Mouse (Mus musculus) adrenal gland, postnatal 14 days (tissue): ENCODE measurements around the gene Nr1h4. TPM values are rescaled to one million over a fixed set of nuclear protein-coding genes. Genes with fewer than 3 reads are reported as not detected.

Experiments
- DNase-seq: peaks from one replicate; pipeline ENCODE4 v3.0.0; 2021; ENCODE audit warnings: mixed read lengths
- total RNA-seq: library from RNA; stranded (reverse); gene quantifications from 2 replicates; pipeline ENCODE4 v1.2.3, GENCODE M21; 2021

Gene Nr1h4
- total RNA-seq, 1 experiment from 2014 or later = 21.5 TPM

DNA sequence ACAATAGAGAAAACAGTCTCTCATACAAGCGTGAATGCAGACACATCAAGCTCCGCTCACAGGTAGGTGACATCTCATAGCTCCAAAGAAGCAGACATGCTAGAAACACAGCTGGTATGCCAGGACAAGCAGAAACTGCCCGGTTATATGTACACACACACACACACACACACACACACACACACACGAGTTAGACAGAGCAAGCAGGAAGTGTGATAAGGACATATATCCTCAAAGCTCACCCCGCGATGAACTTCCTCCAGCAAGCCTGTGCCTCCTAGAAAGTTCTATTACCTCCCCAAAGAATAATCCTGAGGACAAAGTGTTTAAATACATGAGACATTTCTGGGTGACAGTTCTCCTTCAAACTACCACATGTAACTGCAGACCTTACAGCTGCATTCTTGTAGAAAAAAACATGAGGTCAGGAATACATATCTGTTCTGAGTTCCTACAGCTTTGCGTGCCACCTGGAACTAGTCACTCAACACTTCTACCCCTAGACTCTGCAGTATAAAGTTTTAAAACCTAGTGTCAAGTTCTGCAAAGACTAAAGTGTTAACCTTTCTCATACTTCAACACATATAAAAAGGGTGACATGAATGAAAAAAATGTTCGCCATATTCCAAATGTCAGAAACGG lies 11.5 kb downstream of the Nr1h4 start:
- DNase-seq = no peak

GRCm38 (mm10) chr10:89520381-89520780 lies 13.0 kb downstream of the Nr1h4 start:
- no peak for DNase-seq

DNA sequence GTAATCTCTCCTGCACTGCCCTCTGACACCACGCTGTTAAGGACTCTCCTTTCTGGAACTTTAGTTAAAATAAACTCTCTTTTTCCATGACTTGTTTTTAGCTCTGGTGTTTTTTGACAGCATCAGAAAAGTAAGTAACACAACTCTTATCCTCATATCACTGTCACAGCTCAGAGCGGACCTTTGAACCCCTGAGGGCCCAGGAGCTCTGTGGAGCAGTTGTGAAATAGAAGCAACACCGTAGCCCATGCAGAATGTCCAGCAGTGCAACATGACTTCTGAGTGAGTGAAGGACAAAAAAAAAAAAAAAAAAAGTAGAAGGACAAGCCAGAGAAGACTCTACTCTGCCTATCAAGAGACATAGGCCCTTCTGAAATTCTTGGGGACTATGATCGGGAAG lies 14.2 kb downstream of the Nr1h4 start:
- no peak for DNase-seq

- DNase-seq = no peak
These were observed 15.0 kb downstream of the Nr1h4 start for GRCm38 (mm10) chr10:89518365-89518764.

DNA sequence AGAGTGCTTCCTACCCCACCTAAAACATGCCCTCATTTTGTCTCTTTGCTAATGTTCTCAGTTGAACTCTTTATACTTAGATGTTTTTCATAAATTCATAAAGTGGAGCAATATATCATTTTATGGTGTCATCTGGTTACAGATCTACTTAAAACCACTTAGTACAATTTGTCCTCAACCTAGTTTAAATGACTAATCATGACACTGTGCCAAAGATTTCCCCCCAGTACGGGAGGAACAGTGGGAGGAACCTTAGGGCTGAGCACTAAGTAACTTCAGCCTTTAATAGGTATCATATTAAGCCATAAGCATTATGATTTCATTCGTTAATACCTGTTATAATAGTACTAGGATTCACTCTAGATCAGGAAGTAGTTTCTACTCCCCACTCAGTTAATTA lies 17.6 kb downstream of the Nr1h4 start:
- DNase-seq = no peak

GRCm38 (mm10) chr10:89512562-89512961 lies 20.8 kb downstream of the Nr1h4 start:
- no peak for DNase-seq

- no peak for DNase-seq
These were observed 22.8 kb downstream of the Nr1h4 start for GRCm38 (mm10) chr10:89510547-89510946.

DNA sequence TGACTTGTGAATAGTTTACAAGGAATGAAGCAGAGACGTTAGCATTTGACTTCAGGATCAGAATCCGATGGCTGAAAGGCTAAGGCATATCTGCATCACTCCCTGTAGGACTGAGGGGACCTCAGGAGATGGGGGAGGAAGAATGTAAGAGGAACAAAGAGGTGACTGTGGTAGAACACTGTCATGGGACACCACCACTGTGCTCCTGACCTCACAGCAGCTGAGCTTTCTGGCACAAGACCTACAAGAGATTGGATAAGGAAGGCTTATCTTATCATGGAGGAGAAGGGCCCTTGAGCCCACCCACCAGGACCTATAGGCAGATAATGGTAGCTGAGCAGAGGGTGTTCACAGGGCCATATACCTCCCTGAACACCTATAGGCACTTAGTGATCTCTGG lies 24.8 kb downstream of the Nr1h4 start:
- DNase-seq = no peak

GRCm38 (mm10) chr10:89506479-89506878 lies 26.9 kb downstream of the Nr1h4 start:
- DNase-seq = no peak

- DNase-seq = no peak
These were observed 27.8 kb downstream of the Nr1h4 start for GRCm38 (mm10) chr10:89505592-89505955.

DNA sequence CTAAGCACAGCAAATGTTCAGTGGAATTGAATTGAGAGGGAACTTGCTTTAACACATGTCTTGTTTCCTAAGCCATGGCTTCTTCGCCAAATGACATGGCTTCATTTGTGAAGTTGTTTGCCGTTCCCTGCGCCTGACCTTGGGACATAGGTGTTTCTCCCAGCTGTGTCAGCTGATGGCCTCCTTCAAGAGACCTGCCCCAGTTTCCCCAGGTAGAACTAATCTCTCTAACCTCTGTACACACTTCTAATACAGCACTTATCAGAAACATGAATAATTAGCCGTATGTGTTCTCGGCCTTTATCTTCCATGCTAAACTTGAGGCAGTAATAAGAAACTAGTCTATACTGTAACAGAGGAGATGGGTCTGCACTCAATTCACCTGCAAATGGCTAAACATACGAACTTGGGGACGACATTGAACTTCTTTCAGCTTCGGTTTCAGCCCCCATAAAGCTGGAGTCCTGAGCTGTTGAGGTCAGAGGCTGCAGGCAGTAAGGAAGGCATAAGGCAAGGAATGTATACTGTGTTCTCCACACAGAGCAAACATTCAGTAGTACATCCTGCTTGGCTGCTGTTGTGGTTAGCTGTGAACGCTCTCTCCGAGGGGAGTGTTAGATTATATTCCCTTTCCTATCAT lies 28.3 kb downstream of the Nr1h4 start:
- no peak for DNase-seq

DNA sequence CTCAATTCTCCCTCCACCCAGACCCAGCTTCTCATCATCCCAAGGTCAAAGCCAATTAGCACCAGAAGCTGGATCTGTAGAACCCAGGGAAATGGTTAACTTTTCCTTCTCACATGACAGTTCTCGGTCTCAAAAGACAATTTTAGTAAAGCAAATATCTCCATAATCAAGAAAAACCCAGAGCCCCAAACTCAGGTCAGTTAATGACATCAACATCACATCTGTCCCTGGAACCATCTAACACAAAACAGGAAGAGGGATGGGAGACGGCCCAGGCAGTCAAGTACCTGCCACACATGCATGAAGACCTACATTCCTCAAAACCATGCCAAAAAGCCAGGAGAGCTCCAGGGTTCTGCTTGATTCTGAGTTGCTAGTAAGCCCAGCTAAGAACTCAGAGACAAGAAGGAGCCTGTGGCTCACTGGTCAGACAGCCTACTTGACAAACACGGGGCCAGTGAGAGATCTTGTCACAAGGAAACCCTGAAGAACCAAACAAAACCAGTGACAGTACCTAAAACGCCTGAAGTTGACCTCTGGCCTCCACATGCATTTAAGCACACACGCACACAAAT lies 30.3 kb downstream of the Nr1h4 start:
- no peak for DNase-seq

DNA sequence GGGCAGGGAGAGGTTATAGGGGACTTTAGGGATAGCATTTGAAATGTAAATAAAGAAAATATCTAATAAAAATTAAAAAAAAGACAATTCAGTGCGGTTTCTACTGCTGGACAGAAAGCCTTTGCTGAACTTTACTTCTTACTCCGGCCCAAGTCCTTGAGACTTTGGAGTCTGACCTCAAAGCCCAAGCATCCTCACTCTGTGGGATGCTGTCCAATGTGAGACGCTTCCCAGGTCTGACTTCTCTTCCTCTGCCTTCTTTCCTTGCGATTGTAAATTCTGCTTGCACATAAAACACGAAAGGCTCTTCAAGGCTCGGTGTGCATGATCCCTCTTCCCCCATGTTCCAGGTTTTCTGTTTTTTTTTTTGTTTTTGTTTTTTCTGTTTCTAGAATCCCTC lies 31.5 kb downstream of the Nr1h4 start:
- no peak for DNase-seq

DNA sequence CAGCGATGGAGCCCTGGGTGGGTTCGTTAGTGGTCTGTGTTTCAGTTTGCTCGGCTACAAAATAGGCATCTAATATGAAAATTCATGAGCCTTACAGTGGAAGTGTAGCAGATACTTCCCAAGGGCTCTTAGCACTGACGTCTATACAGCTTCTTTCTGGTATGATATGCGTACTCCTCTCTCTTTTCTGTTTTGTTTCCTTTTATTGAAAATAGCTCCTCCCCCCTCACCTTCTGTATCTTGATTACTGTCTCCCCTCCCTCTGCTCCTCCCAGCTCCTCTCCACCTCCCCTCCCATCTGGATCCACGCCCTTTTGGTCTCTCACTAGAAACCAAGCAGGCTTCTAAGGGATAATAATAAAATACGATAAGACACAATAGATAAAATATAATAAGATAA lies 37.8 kb downstream of the Nr1h4 start:
- no peak for DNase-seq

DNA sequence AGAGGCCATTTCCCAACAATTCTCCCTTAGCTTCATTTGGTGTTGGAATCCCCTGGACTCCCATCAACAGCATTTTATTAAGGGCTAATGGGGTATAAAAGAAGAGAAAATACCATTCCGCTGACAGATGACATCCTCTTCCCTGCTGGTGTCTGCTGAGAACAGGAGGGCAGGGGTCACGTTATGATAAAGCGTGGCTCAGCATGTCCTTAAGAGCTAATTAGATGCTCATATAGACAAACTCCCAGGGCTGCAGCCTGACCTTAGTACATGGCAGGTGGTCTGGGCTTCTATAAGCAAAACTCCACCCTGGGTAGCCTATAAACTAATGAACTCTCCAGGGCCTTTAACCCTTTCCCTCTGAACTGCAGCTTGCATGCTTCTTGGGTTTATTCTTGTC lies 42.1 kb downstream of the Nr1h4 start:
- DNase-seq = no peak

- peak; percentile 35 for DNase-seq
These were observed 43.1 kb downstream of the Nr1h4 start for GRCm38 (mm10) chr10:89490250-89490649.

GRCm38 (mm10) chr10:89489459-89489858 lies 43.9 kb downstream of the Nr1h4 start:
- DNase-seq = no peak

DNA sequence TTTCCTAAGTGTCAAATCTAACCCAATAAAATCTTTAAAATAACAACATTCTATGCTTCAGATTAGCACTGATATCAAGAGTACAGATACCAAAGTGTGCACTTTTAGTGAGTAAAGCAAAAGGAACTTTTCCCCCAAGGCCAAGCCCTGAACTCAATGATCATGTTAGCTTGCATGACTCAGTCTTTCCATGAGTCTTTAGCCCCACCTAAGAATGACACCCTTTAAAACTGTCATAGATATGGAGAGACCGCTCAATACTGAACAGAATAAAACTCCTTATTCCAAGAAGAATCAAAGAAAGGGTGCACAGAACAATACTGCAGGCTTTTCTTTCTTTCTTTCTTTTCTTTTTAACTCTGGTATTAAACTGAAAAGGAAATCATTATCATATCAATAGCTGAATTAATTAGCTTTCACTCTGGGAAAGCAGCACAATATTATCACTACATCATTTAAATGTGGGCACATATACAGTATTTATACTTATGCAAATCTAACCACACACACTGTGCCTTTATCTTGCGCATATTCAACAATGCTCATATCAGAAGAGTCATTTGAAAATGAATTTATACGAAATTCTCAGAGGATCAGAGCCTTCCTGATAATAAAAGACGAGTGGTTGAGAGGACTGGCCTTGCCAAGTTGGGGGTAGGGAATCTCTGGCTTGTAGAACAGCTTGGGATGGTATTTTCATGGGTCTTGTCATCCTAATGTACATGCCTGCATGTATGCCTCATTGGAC lies 46.2 kb downstream of the Nr1h4 start:
- DNase-seq = peak; percentile 25

DNA sequence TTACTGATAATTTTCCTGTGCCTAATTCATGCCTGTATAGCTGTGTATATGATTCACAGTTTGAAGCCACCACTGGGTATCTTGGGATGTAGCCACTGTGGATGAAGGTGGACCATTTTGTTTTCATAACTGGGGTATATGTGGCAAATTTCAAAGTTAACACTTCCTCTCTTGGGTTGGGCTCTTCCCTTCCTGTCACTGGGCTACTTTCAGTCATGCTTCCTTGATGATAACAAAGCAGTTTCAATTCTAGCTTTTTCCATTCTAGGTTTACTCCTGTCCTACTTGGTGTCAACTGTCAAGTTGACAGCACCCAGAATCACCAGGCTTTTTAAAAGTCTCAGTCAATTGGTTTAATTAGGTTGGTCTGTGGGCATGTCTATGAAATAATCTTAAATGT lies 48.5 kb downstream of the Nr1h4 start:
- DNase-seq = no peak

- no peak for DNase-seq
These were observed 49.4 kb downstream of the Nr1h4 start for GRCm38 (mm10) chr10:89483812-89484602.

GRCm38 (mm10) chr10:89483113-89483512 lies 50.3 kb downstream of the Nr1h4 start:
- no peak for DNase-seq

- no peak for DNase-seq
These were observed 51.2 kb downstream of the Nr1h4 start for GRCm38 (mm10) chr10:89482142-89482681.
